Mouse (Mus musculus): Measurements from ENCODE around the gene Ube2v1. TPM values are rescaled to one million over a fixed set of nuclear protein-coding genes. Genes with fewer than 3 reads are reported as not detected.

The Ube2v1 gene
- polyA plus RNA-seq, 1 experiment from 2014 or later, result 304 TPM

DNA sequence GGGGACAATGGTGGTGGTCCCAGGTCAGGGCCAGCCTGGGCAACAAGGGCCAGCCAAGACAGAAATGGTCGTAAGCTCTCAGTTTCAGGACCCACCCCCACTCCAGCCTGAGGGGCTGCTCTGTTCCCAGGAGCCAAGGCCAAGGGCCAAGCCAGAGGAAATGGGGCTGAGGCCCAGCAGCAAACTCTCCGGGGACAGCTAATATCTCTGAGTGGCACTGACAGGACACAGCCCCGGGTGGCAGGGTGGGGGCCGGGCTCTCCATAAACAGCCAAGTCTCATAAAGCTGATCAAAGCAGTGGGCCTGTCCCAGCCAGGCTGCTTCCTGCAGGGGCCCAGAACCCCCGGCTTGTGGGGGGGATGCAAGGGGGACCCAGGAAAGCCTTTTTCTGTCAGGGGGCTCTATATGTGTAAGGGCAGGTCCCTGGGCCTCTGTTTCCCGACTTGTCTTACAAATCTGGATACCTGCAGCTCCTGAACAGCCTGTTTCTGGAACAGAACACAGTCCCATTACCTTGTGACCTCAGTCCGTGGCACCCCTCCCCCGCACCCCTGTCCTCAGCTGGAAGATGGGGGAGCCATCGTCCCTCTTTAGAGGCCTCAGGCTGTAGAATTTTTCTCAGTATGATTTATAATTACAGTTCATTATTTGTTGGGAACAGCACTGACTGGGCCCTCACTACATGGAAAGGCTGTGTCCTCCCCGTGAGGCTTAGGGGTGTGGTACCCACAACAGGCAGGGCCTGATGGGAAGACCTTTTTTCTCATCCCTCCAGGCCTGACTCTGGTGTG, 48.5 kb downstream of the Ube2v1 start:
- ATAC-seq (replicated peaks; ENCODE audit: low FRiP score), result no peak
- H3K27ac ChIP-seq (ENCODE audit: low read depth, low read length), result peak overlapping the region; percentile 52; the same call in 1 of the 2 replicates
- no peak for DNase-seq (ENCODE audit: low spot score)

DNA sequence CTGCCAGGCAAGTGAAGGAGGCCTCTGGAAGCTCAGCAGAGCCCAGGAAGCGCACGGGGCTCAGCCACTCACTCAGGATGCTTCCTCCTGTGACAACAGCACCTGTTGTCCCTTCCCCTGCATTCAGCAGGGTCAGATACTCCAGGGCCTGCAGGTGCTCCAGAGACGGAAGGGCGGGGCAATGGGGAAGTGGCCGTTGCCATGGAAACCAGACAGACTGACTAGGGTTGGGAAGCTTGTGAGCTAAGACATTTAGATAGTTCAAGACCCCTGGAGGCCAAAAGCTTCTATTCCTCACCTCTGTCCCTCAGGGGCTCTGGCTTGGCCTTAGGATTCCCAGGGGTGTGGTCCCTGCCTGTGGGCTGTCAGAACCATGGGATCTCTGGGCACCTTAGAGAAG, 53.4 kb downstream of the Ube2v1 start:
- Histone ChIP-seq H3K4me2 (no peak overlapping the region), H3K4me3 (ENCODE audit: low read depth, low read length) (no peak overlapping the region), H3K27me3 (replicated peaks; ENCODE audit: control insufficient read depth, insufficient read depth, low read length) (no peaks in the 10 kb centered on the region), H3K27ac (ENCODE audit: low read depth, low read length) (no peak overlapping the region), H3K9ac (ENCODE audit: low read depth, low read length) (no peak overlapping the region), H3K4me1 (replicated peaks; ENCODE audit: control insufficient read depth, insufficient read depth, low read length) (peaks cover 11% of the 10 kb centered on the region), H3K36me3 (ENCODE audit: control insufficient read depth, insufficient read depth, low read length) (no peaks in the 10 kb centered on the region), H3K9me3 (ENCODE audit: control insufficient read depth, low read length) (no peaks in the 10 kb centered on the region)
- DNase-seq (ENCODE audit: low spot score) (no peak), ATAC-seq (replicated peaks; ENCODE audit: low FRiP score) (no peak)
- 32% methylated on average over 5 of the region's 5 CpGs for WGBS

More for the DNA sequence above, 48.5 kb downstream of the Ube2v1 start:
- no peaks in the 10 kb centered on the region for H3K27me3 ChIP-seq (replicated peaks; ENCODE audit: control insufficient read depth, insufficient read depth, low read length)
- no peaks in the 10 kb centered on the region for H3K9me3 ChIP-seq (ENCODE audit: control insufficient read depth, low read length)
- H3K4me2 ChIP-seq, result no peak overlapping the region
- 40% methylated on average over 10 of the region's 10 CpGs for WGBS
- peaks cover 43% of the 10 kb centered on the region for H3K4me1 ChIP-seq (replicated peaks; ENCODE audit: control insufficient read depth, insufficient read depth, low read length)
- no peaks in the 10 kb centered on the region for H3K36me3 ChIP-seq (ENCODE audit: control insufficient read depth, insufficient read depth, low read length)
- no peak overlapping the region for H3K9ac ChIP-seq (ENCODE audit: low read depth, low read length)
- no peak overlapping the region for H3K4me3 ChIP-seq (ENCODE audit: low read depth, low read length)

DNA sequence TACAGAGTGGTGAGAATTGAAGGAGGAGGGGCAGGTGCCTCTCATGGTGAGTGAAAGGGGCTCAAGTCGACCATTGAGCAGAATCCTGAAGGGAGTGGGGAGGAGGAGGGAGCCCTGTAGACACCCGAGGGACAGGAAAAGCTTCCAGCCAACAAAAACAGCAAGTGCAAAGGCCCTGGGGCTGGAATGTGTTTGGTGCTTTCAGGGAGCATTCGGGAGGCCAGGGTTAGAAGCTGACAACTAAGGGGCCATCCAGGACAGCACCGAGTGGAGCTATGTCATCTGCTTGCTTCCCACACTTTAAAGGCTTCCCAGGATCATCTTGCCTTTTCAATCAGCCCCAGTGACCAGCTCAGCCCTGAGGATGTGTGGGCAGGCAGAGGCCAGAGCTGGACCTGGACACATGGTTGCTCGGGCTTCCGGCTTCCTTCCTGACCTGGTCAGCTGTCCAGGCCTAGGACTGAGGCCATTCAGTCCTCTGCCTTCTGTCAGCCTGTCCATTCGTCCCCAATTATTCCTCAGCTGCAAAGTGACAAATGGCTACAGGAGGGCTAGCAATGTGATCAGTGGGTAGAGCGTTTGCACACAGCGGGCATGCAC, 54.6 kb downstream of the Ube2v1 start:
- Histone ChIP-seq H3K27me3 (replicated peaks; ENCODE audit: control insufficient read depth, insufficient read depth, low read length) (no peaks in the 10 kb centered on the region), H3K27ac (ENCODE audit: low read depth, low read length) (no peak overlapping the region), H3K4me3 (ENCODE audit: low read depth, low read length) (no peak overlapping the region), H3K4me2 (no peak overlapping the region), H3K9me3 (ENCODE audit: control insufficient read depth, low read length) (no peaks in the 10 kb centered on the region), H3K9ac (ENCODE audit: low read depth, low read length) (no peak overlapping the region), H3K4me1 (replicated peaks; ENCODE audit: control insufficient read depth, insufficient read depth, low read length) (peaks cover 4% of the 10 kb centered on the region; the same call in 1 of the 2 replicates), H3K36me3 (ENCODE audit: control insufficient read depth, insufficient read depth, low read length) (no peaks in the 10 kb centered on the region)
- no peak for ATAC-seq (replicated peaks; ENCODE audit: low FRiP score)
- no peak for DNase-seq (ENCODE audit: low spot score)
- 62% methylated on average over 9 of the region's 9 CpGs for WGBS

DNA sequence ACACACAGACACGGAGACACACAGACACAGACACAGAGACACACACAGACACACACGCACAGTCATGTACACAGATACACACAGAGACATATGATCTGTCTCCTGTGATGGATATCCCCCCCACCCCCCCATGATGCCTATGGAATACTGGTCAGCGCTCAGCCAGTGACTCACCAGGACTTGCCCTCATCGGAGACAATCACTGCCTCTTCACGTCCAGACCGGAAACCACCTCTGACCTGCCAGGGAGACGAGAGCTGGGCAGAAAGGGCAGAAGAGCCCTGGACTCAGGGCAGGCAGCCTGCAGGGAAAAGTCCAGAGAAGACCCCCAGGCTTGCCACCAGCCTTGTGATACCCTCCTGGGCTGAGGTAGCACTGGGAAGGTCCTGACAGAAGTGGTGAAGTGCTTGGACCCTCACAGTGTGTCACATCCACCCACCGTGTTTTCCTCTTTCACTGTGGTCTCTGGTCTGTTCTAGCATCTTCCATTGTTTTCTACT, 55.7 kb downstream of the Ube2v1 start:
- WGBS, result 75% methylated on average over 8 of the region's 8 CpGs
- Histone ChIP-seq H3K4me3 (ENCODE audit: low read depth, low read length) (no peak overlapping the region), H3K27ac (ENCODE audit: low read depth, low read length) (no peak overlapping the region), H3K27me3 (replicated peaks; ENCODE audit: control insufficient read depth, insufficient read depth, low read length) (no peaks in the 10 kb centered on the region), H3K9ac (ENCODE audit: low read depth, low read length) (no peak overlapping the region), H3K4me2 (no peak overlapping the region), H3K9me3 (ENCODE audit: control insufficient read depth, low read length) (no peaks in the 10 kb centered on the region), H3K4me1 (replicated peaks; ENCODE audit: control insufficient read depth, insufficient read depth, low read length) (peaks cover 4% of the 10 kb centered on the region; the same call in 1 of the 2 replicates), H3K36me3 (ENCODE audit: control insufficient read depth, insufficient read depth, low read length) (no peaks in the 10 kb centered on the region)
- ATAC-seq (replicated peaks; ENCODE audit: low FRiP score) (no peak), DNase-seq (ENCODE audit: low spot score) (no peak)

DNA sequence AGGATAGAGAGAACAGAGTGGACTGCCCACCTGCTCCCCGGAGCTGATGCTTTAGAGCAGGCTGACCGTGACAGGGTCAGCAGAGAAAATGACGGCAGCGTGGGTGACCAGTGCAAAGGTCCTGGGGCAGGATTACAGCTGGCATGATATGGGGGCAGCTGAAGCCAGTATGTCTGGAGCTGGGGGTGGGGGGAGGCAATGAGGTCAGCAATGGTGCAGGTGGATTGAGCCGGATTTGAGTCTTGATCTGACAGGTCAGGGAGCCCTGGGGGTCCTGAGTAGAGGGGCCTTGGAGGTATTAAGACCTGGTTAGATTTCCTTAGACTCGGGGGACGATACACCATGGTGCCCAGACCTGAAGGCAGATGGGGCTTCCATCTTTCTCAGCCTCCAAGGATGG, 56.3 kb downstream of the Ube2v1 start:
- H3K4me3 ChIP-seq (ENCODE audit: low read depth, low read length), result no peak overlapping the region
- WGBS, result 79% methylated on average over 7 of the region's 7 CpGs
- H3K4me2 ChIP-seq, result no peak overlapping the region
- H3K36me3 ChIP-seq (ENCODE audit: control insufficient read depth, insufficient read depth, low read length), result no peaks in the 10 kb centered on the region
- no peaks in the 10 kb centered on the region for H3K9me3 ChIP-seq (ENCODE audit: control insufficient read depth, low read length)
- peaks cover 4% of the 10 kb centered on the region; the same call in 1 of the 2 replicates for H3K4me1 ChIP-seq (replicated peaks; ENCODE audit: control insufficient read depth, insufficient read depth, low read length)
- no peaks in the 10 kb centered on the region for H3K27me3 ChIP-seq (replicated peaks; ENCODE audit: control insufficient read depth, insufficient read depth, low read length)
- H3K9ac ChIP-seq (ENCODE audit: low read depth, low read length), result no peak overlapping the region
- no peak for DNase-seq (ENCODE audit: low spot score)
- ATAC-seq (replicated peaks; ENCODE audit: low FRiP score), result no peak
- no peak overlapping the region for H3K27ac ChIP-seq (ENCODE audit: low read depth, low read length)

DNA sequence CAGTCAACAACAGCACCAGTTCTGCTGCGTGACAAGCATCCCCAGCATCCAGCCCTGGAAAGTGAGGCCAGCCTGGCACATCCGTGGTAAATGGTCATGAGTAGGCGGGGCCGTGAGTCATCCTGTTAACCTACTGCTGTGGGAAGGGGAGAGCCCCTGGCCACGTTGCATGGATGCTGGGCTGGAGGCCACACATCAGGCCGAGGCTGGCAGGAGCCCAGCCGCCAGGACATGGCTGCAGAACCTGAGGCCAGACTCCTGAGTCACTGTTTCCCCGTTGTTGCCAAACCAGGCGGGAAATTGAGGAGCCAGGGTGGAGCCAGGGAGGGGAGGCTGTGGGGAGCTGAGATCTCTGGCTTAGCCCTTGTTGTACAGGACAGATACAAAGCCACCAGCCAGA, 57.1 kb downstream of the Ube2v1 start:
- Histone ChIP-seq H3K9ac (ENCODE audit: low read depth, low read length) (no peak overlapping the region), H3K4me3 (ENCODE audit: low read depth, low read length) (no peak overlapping the region), H3K4me1 (replicated peaks; ENCODE audit: control insufficient read depth, insufficient read depth, low read length) (peaks cover 4% of the 10 kb centered on the region; the same call in 1 of the 2 replicates), H3K9me3 (ENCODE audit: control insufficient read depth, low read length) (no peaks in the 10 kb centered on the region), H3K4me2 (no peak overlapping the region), H3K27me3 (replicated peaks; ENCODE audit: control insufficient read depth, insufficient read depth, low read length) (no peaks in the 10 kb centered on the region), H3K36me3 (ENCODE audit: control insufficient read depth, insufficient read depth, low read length) (no peaks in the 10 kb centered on the region), H3K27ac (ENCODE audit: low read depth, low read length) (no peak overlapping the region)
- DNase-seq (ENCODE audit: low spot score) (no peak), ATAC-seq (replicated peaks; ENCODE audit: low FRiP score) (no peak)
- 56% methylated on average over 9 of the region's 9 CpGs for WGBS

GRCm38 (mm10) chr2:167571442-167572220, 60.3 kb downstream of the Ube2v1 start:
- Histone ChIP-seq H3K9me3 (ENCODE audit: control insufficient read depth, low read length) (no peaks in the 10 kb centered on the region), H3K4me2 (no peak overlapping the region), H3K27ac (ENCODE audit: low read depth, low read length) (no peak overlapping the region), H3K36me3 (ENCODE audit: control insufficient read depth, insufficient read depth, low read length) (no peaks in the 10 kb centered on the region), H3K9ac (ENCODE audit: low read depth, low read length) (no peak overlapping the region), H3K4me1 (replicated peaks; ENCODE audit: control insufficient read depth, insufficient read depth, low read length) (no peaks in the 10 kb centered on the region), H3K27me3 (replicated peaks; ENCODE audit: control insufficient read depth, insufficient read depth, low read length) (no peaks in the 10 kb centered on the region), H3K4me3 (ENCODE audit: low read depth, low read length) (no peak overlapping the region)
- WGBS, result 84% methylated on average over 18 of the region's 18 CpGs
- no peak for ATAC-seq (replicated peaks; ENCODE audit: low FRiP score)
- no peak for DNase-seq (ENCODE audit: low spot score)

DNA sequence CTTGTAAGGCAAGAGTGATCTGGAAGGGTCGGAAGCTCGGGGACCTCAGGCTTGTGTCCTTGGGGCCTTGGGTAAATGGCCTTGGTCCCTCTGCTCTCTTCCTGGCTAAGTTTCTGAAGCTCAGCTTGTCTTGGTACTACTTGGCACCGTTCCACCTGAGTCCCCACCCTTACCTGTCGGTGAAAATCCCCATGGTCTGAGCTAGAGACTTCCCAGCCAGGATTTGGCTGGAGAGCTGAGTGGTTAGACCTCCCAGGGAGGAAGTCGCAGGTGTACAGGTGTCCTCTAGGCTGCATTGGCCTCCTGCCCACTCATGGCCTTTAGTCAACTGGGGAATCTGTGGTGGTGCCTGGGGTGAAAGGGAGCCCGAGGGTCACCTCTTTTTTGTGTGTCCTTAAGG, 61.1 kb downstream of the Ube2v1 start:
- no peaks in the 10 kb centered on the region for H3K4me1 ChIP-seq (replicated peaks; ENCODE audit: control insufficient read depth, insufficient read depth, low read length)
- no peak overlapping the region for H3K9ac ChIP-seq (ENCODE audit: low read depth, low read length)
- no peaks in the 10 kb centered on the region for H3K27me3 ChIP-seq (replicated peaks; ENCODE audit: control insufficient read depth, insufficient read depth, low read length)
- no peaks in the 10 kb centered on the region for H3K36me3 ChIP-seq (ENCODE audit: control insufficient read depth, insufficient read depth, low read length)
- no peak overlapping the region for H3K27ac ChIP-seq (ENCODE audit: low read depth, low read length)
- WGBS, result 82% methylated on average over 6 of the region's 6 CpGs
- no peak for ATAC-seq (replicated peaks; ENCODE audit: low FRiP score)
- no peak overlapping the region for H3K4me3 ChIP-seq (ENCODE audit: low read depth, low read length)
- H3K9me3 ChIP-seq (ENCODE audit: control insufficient read depth, low read length), result no peaks in the 10 kb centered on the region
- H3K4me2 ChIP-seq, result no peak overlapping the region
- no peak for DNase-seq (ENCODE audit: low spot score)
